Comparison of ENCODE assay signal across 9 mouse cellular contexts in genomic region chr4:85513288-85513687, GRCm38 (mm10). TPM values are rescaled to one million over a fixed set of nuclear protein-coding genes. Genes with fewer than 3 reads are reported as not detected.
A peak's percentile ranks its signal among the peaks of the same experiment; 100 is the strongest.
DNase-seq lines count a peak whose midpoint lies in the region; ATAC-seq and TF ChIP-seq lines count a peak whose summit lies in the region.
"Had no signal": no experiment of that assay in that cellular context is flagged by ENCODE, and none has a peak within 500 bp of the region (broad histone marks: within the 10 kb centered on the region; RNA-seq: fewer than 3 reads in every experiment).

No protein-coding gene starts in this region.

- H3K36me3 ChIP-seq in kidney, embryonic 15.5 days = no peaks in the 10 kb centered on the region
- no peaks in the 10 kb centered on the region for H3K36me3 ChIP-seq in stomach, postnatal 0 days (ENCODE audit: control insufficient read depth, insufficient read depth, low read length)
- H3K36me3 ChIP-seq: G1E had no signal

- WGBS in kidney, embryonic 15.5 days = 39% methylated on average over 7 of the region's 7 CpGs
- 21% methylated on average over 7 of the region's 7 CpGs for WGBS in stomach, postnatal 0 days

- peak overlapping the region; percentile 97 for H3K4me2 ChIP-seq in kidney, embryonic 15.5 days
- peak overlapping the region; percentile 81 for H3K4me2 ChIP-seq in stomach, postnatal 0 days (replicated peaks; ENCODE audit: low read depth)

- TF ChIP-seq CTCF in layer of hippocampus, adult 2 months (conservative IDR thresholded peaks at IDR 0.05) = no peak
- TF ChIP-seq CTCF in stomach, postnatal 0 days (IDR thresholded peaks at IDR 0.05; ENCODE audit: low read depth) = no peak

- peak overlapping the region; percentile 60 for H3K4me3 ChIP-seq in layer of hippocampus, adult 2 months
- H3K4me3 ChIP-seq in kidney, embryonic 15.5 days (replicated peaks) = peak overlapping the region; percentile 61
- no peak overlapping the region for H3K4me3 ChIP-seq in stomach, postnatal 0 days (ENCODE audit: low read depth, low read length)

- no peak for DNase-seq in layer of hippocampus, adult 2 months (ENCODE audit: low spot score in 2 of 2)
- no peak for DNase-seq in layer of hippocampus, adult 8-10 months (ENCODE audit: low spot score in 2 of 2)
- DNase-seq in heart, adult 9 months (ENCODE audit: low spot score in 2 of 2) = peak; percentile 5 to 38
- peak; percentile 81 for DNase-seq in lung, postnatal 10 days
- peak; percentile 39 for DNase-seq in stomach, postnatal 0 days (ENCODE audit: low spot score)
- no peak for DNase-seq in adrenal gland, adult 18-20 months (ENCODE audit: low spot score in 2 of 2)
- DNase-seq in layer of hippocampus, adult 9-11 months = no peak

- H3K27me3 ChIP-seq in kidney, embryonic 15.5 days = peaks cover 22% of the 10 kb centered on the region
- no peaks in the 10 kb centered on the region; the same call in 1 of the 2 replicates for H3K27me3 ChIP-seq in stomach, postnatal 0 days (ENCODE audit: control insufficient read depth, insufficient read depth, low read length)

- no peak overlapping the region for H3K9ac ChIP-seq in kidney, embryonic 15.5 days
- H3K9ac ChIP-seq in stomach, postnatal 0 days (ENCODE audit: low read length) = no peak overlapping the region

- ATAC-seq in kidney, embryonic 15.5 days (replicated peaks; ENCODE audit: low FRiP score) = no peak
- ATAC-seq in stomach, postnatal 0 days (ENCODE audit: low FRiP score, low TSS enrichment) = no peak; the same call in 1 of the 2 replicates

- no peak overlapping the region for H3K27ac ChIP-seq in layer of hippocampus, adult 2 months
- no peak overlapping the region for H3K27ac ChIP-seq in kidney, embryonic 15.5 days
- no peak overlapping the region for H3K27ac ChIP-seq in stomach, postnatal 0 days (replicated peaks)

- no peak for TF ChIP-seq EP300 in stomach, postnatal 0 days (optimal IDR thresholded peaks at IDR 0.05)

- H3K9me3 ChIP-seq in kidney, embryonic 15.5 days (replicated peaks) = no peaks in the 10 kb centered on the region
- H3K9me3 ChIP-seq in stomach, postnatal 0 days (ENCODE audit: control insufficient read depth, low read length) = no peaks in the 10 kb centered on the region

- peaks cover 18% of the 10 kb centered on the region for H3K4me1 ChIP-seq in kidney, embryonic 15.5 days
- H3K4me1 ChIP-seq in stomach, postnatal 0 days (replicated peaks; ENCODE audit: control insufficient read depth, insufficient read depth) = no peaks in the 10 kb centered on the region

RNA-seq across cellular contexts. Expression of gene Adamtsl1, which starts 0.7 kb away (rescaled TPM):
- total RNA-seq in layer of hippocampus, adult 2 months (2021) = 10 to 100 TPM in 1 of 2 experiments, 1 to 10 TPM in 1; 9.6 to 11.7 TPM
- 10 to 100 TPM in 3 of 4 experiments, 1 to 10 TPM in 1; 9.8 to 13.0 (median 11.9) TPM for total RNA-seq in layer of hippocampus, adult 8-10 months (2022)
- polyA plus RNA-seq in kidney, embryonic 15.5 days (2015; fragmentation: Nextera tagmentation; extraction: Ambion mirVana) = 17.2 and 21.5 TPM in 2 replicates
- 7.1 and 7.3 TPM in 2 replicates for polyA plus RNA-seq in stomach, postnatal 0 days (2015; fragmentation: Nextera tagmentation; extraction: Ambion mirVana)
- 10 to 100 TPM; 10.2 to 15.8 TPM for total RNA-seq in adrenal gland, adult 18-20 months (2021)
- polyA plus RNA-seq: G1E had no signal

Comparison
In these comparisons a context has a peak if more than half of its experiments do, and no peak if none do; other contexts are left out.
1. DNase-seq: peak in heart, adult 9 months (2 of 2), lung, postnatal 10 days (single experiment) and stomach, postnatal 0 days (single experiment); none in layer of hippocampus, adult 2 months (0 of 2), layer of hippocampus, adult 8-10 months (0 of 2), adrenal gland, adult 18-20 months (0 of 2) and layer of hippocampus, adult 9-11 months (single experiment).